Mouse (Mus musculus) stomach, embryonic 15.5 days (tissue): Measurements from ENCODE around the gene Rab11fip4. TPM values are rescaled to one million over a fixed set of nuclear protein-coding genes. Genes with fewer than 3 reads are reported as not detected.
A peak's percentile ranks its signal among the peaks of the same experiment; 100 is the strongest.

ENCODE experiments used
- ATAC-seq: fragments of 200-750 bp; cut with Nextera tagmentation; 2 replicates; pipeline ENCODE4 v1.8.0; 2017; ENCODE audit warnings: low read depth, moderate number of reproducible peaks, moderate TSS enrichment; ENCODE audit not compliant: insufficient read depth, low FRiP score
- H3K27ac ChIP-seq: fragments of 300-500 bp; sonication (generic); 2 replicates; pipeline ENCODE4 v1.5.1; 2015; ENCODE audit warnings: mild to moderate bottlenecking, inconsistent platforms
- H3K27me3 ChIP-seq: fragments of 300-500 bp; sonication (generic); replicated peaks from 2 replicates; pipeline ENCODE4 v1.6.1; 2015; ENCODE audit warnings: inconsistent platforms
- H3K36me3 ChIP-seq: fragments of 300-500 bp; sonication (generic); 2 replicates; pipeline ENCODE4 v1.6.1; 2015; ENCODE audit warnings: inconsistent platforms
- H3K4me1 ChIP-seq: fragments of 300-500 bp; sonication (generic); 2 replicates; pipeline ENCODE4 v1.6.1; 2015; ENCODE audit warnings: inconsistent platforms
- H3K4me2 ChIP-seq: fragments of 300-500 bp; sonication (generic); 2 replicates; pipeline ENCODE4 v1.6.1; 2015; ENCODE audit warnings: mild to moderate bottlenecking, inconsistent platforms
- H3K4me3 ChIP-seq: fragments of 300-500 bp; sonication (generic); replicated peaks from 2 replicates; pipeline ENCODE4 v1.5.1; 2015; ENCODE audit warnings: inconsistent platforms
- H3K9ac ChIP-seq: fragments of 300-500 bp; sonication (generic); 2 replicates; pipeline ENCODE4 v1.6.1; 2015; ENCODE audit warnings: inconsistent platforms
- H3K9me3 ChIP-seq: fragments of 300-500 bp; sonication (generic); 2 replicates; pipeline ENCODE4 v1.6.1; 2016; ENCODE audit warnings: inconsistent platforms
- WGBS: fragments of 180-500 bp; shearing (Covaris S2); methylation state at CpG from one replicate; pipeline ENCODE4 v1.1.7; 2015; 5-methylcytosine and 5-hydroxymethylcytosine counted together
- polyA plus RNA-seq: library from polyadenylated mRNA; unstranded; fragments of >200 nt; fragmentation: Nextera tagmentation; extraction: Ambion mirVana; gene quantifications from 2 replicates; pipeline ENCODE4 v1.2.1, GENCODE M21; 2015

Rab11fip4 gene
- 2.1 and 2.6 TPM in 2 replicates for polyA plus RNA-seq

DNA sequence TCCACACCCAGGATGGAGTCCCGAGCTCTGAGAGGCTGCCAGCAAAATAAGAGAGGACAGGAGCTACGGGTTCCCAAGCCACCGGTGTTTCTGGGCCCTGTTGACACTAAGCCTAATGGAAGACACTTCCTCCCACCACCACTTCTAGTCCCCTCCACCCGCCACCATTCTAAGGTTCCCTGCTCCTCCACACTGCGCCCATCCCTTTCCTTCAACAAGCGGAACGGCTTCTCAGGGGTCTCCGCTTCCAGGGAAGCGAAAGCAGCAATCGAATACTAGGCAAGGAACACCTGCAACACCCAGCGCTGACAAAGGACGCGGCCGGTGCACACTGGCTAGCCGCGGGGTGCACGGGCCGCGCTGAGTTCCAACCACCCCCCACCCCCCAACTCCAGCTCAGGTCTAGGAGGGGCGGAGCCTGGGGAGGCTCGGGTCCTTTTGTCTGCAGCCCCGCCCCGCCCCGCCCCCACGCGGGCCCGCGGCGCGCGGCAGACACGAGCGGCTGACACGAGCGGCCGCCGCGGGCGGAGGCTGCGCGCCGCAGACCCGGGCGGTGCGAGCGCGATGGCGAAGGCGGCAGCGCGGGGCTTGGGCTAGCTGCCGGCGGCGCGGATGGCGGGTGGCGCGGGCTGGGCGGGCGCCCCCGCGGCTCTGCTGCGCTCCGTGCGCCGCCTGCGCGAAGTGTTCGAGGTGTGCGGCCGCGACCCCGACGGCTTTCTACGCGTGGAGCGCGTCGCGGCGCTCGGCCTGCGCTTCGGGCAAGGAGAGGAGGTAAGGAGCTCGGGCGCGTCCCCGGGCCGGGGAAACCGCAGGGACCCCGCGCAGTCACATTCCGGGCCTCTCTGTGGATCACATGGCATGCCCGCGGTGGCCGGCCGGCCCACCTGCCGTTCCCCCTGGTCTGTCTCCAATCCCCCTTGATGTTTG lies at the start of gene Rab11fip4:
TSS of gene Rab11fip4 (plus strand) at position 549 of the 927 bp plus-strand sequence.
- Histone ChIP-seq H3K9me3 (no peaks in the 10 kb centered on the region), H3K4me2 (peak within 1 kb of the TSS; percentile 98), H3K9ac (peak within 1 kb of the TSS; percentile 7; the same call in 1 of the 2 replicates), H3K36me3 (no peaks in the 10 kb centered on the region), H3K27me3 (peaks cover 55% of the 10 kb centered on the region), H3K4me3 (peak within 1 kb of the TSS; percentile 53), H3K27ac (no peak within 1 kb of the TSS), H3K4me1 (peaks cover 6% of the 10 kb centered on the region)
- 1% methylated on average over 96 of the region's 98 CpGs for WGBS
- ATAC-seq = peak; percentile 40

DNA sequence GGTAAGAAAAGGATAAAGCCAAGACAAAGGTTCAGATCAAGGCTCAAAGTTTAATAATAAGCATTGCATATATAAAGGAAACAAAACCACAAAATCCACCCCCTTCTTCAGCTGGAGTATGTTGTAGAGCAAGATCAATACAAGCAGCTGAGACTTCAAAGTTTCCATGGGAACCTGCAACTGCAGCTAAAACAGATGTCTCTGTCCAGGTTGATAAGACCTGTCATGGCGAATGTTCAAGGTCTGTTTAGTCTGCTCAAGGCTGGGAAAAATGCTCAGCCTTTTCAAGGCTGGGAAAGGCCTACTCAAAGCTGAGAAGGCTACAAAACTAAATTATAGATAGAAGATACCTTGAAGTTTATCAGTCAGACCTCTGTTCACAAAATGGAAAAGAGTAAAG lies 38.4 kb upstream of the Rab11fip4 start:
- Histone ChIP-seq H3K36me3 (peaks cover 19% of the 10 kb centered on the region), H3K9ac (no peak overlapping the region), H3K4me1 (no peaks in the 10 kb centered on the region), H3K9me3 (no peaks in the 10 kb centered on the region), H3K4me3 (no peak overlapping the region), H3K4me2 (no peak overlapping the region), H3K27ac (no peak overlapping the region), H3K27me3 (no peaks in the 10 kb centered on the region)
- ATAC-seq = no peak
- WGBS = 64% methylated on average over 1 of the region's 1 CpGs

GRCm38 (mm10) chr11:79560536-79560935 lies 30.5 kb upstream of the Rab11fip4 start:
- Histone ChIP-seq H3K9ac (no peak overlapping the region), H3K4me3 (no peak overlapping the region), H3K9me3 (no peaks in the 10 kb centered on the region), H3K36me3 (peaks cover 25% of the 10 kb centered on the region), H3K4me1 (no peaks in the 10 kb centered on the region), H3K27me3 (no peaks in the 10 kb centered on the region), H3K4me2 (no peak overlapping the region), H3K27ac (no peak overlapping the region)
- 79% methylated on average over 4 of the region's 4 CpGs for WGBS
- no peak for ATAC-seq

DNA sequence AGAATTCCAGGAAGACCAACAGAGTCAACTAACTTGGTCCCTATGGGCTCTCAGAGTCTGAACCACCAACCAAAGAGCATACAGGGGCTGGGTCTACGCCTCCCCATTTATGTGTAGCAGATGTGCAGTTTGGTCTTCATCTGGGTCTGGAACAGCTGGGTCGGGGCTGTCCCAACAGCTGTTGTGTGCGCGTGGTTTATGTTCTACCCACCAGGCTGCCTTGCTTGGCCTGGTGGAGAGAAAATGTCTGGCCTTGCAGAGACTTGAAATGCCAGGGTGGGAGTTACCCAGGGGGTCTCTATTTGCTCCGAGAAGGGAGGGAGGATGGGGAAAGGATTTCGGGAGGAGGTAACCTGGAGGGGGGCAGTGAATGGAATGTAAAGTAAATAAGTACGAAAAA lies 27.5 kb upstream of the Rab11fip4 start:
- no peak overlapping the region for H3K4me3 ChIP-seq
- WGBS = 89% methylated on average over 7 of the region's 7 CpGs
- H3K9ac ChIP-seq = no peak overlapping the region
- no peak overlapping the region for H3K27ac ChIP-seq
- H3K4me2 ChIP-seq = no peak overlapping the region
- peaks cover 36% of the 10 kb centered on the region for H3K36me3 ChIP-seq
- no peak for ATAC-seq
- no peaks in the 10 kb centered on the region for H3K27me3 ChIP-seq
- H3K4me1 ChIP-seq = no peaks in the 10 kb centered on the region
- no peaks in the 10 kb centered on the region for H3K9me3 ChIP-seq

- H3K36me3 ChIP-seq = peaks cover 41% of the 10 kb centered on the region
- 72% methylated on average over 1 of the region's 1 CpGs for WGBS
- ATAC-seq = no peak
These were observed 24.1 kb upstream of the Rab11fip4 start for GRCm38 (mm10) chr11:79566947-79567346.

GRCm38 (mm10) chr11:79568197-79568911 lies 22.7 kb upstream of the Rab11fip4 start:
- Histone ChIP-seq H3K27me3 (no peaks in the 10 kb centered on the region), H3K4me2 (no peak overlapping the region), H3K4me1 (no peaks in the 10 kb centered on the region), H3K36me3 (peaks cover 44% of the 10 kb centered on the region), H3K9ac (no peak overlapping the region), H3K4me3 (no peak overlapping the region), H3K27ac (no peak overlapping the region), H3K9me3 (no peaks in the 10 kb centered on the region)
- 76% methylated on average over 11 of the region's 11 CpGs for WGBS
- ATAC-seq = no peak

More at GRCm38 (mm10) chr11:79566947-79567346, 24.1 kb upstream of the Rab11fip4 start:
- Histone ChIP-seq H3K27me3 (no peaks in the 10 kb centered on the region), H3K9ac (no peak overlapping the region), H3K4me1 (no peaks in the 10 kb centered on the region), H3K4me2 (no peak overlapping the region), H3K27ac (no peak overlapping the region), H3K9me3 (no peaks in the 10 kb centered on the region), H3K4me3 (no peak overlapping the region)

- no peak for ATAC-seq
- Histone ChIP-seq H3K4me3 (no peak overlapping the region), H3K27me3 (no peaks in the 10 kb centered on the region), H3K36me3 (peaks cover 39% of the 10 kb centered on the region), H3K27ac (no peak overlapping the region), H3K4me1 (no peaks in the 10 kb centered on the region), H3K9me3 (no peaks in the 10 kb centered on the region), H3K9ac (no peak overlapping the region), H3K4me2 (no peak overlapping the region)
- WGBS = 93% methylated on average over 2 of the region's 2 CpGs
These were observed 20.7 kb upstream of the Rab11fip4 start for GRCm38 (mm10) chr11:79570319-79570718.

- no peaks in the 10 kb centered on the region for H3K4me1 ChIP-seq
- H3K36me3 ChIP-seq = peaks cover 15% of the 10 kb centered on the region; the same call in 1 of the 2 replicates
- H3K4me3 ChIP-seq = no peak overlapping the region
- no peak for ATAC-seq
- WGBS = 88% methylated on average over 3 of the region's 3 CpGs
- no peak overlapping the region for H3K4me2 ChIP-seq
- H3K27me3 ChIP-seq = no peaks in the 10 kb centered on the region
- H3K9ac ChIP-seq = no peak overlapping the region
- H3K27ac ChIP-seq = no peak overlapping the region
- H3K9me3 ChIP-seq = no peaks in the 10 kb centered on the region
These were observed 17.2 kb upstream of the Rab11fip4 start for GRCm38 (mm10) chr11:79573836-79574235.

DNA sequence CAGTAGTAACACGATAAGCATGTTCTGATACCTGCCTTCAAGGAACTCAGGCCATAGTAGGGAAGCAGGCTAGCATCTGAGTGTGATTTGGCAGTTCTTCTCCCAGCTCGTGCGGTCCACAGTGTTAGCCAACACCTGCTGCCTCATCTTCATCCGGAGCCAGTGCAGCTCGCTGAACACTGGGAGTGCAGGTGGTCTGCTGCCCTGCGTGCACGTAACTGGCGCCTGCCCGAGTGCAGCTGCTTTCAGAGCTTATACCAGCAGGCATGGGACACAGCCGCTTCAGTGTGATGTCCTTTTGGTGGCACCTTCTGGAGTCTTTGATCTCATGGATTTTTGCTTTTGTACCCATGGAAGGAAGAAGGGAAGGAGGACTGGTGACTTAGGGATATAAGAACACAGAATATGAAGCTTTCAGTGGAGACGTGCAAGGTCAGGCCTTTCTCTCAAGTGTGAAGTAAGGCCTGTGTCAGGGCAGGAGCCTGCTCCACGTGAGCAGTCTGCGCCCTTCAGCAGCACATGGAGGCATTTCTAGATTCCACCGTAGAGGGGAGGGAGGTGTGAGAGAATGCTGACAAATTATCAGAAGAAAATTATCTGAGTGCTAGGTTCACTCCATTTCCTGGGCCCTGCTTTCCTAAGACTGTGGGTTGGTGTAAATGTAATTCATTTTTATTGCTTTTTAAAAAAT lies 15.5 kb upstream of the Rab11fip4 start:
- peaks cover 12% of the 10 kb centered on the region; the same call in 1 of the 2 replicates for H3K36me3 ChIP-seq
- 87% methylated on average over 14 of the region's 14 CpGs for WGBS

DNA sequence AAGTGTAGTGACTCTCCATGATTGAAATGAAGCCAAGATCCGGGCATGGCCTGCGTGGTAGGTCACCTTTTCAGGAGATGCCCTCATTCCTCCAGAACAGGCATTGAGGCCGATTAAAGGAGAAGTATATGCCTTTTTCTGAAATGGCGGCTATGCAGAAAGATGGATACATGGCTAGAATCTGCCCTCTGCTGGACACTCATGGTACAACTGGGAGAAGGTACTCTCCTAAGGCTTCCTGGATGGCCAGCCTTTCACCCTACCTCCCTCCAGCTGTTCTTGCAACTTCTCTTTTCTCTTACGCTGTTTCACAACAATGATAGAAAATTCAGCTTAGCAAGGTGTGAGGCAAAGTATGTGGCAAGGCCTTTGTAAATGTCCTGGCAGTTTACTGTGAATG lies 13.3 kb upstream of the Rab11fip4 start:
- no peaks in the 10 kb centered on the region for H3K9me3 ChIP-seq
- WGBS = 42% methylated on average over 5 of the region's 5 CpGs
- no peaks in the 10 kb centered on the region for H3K4me1 ChIP-seq
- ATAC-seq = no peak
- no peak overlapping the region for H3K9ac ChIP-seq
- no peak overlapping the region for H3K4me3 ChIP-seq
- no peaks in the 10 kb centered on the region for H3K36me3 ChIP-seq
- H3K27me3 ChIP-seq = no peaks in the 10 kb centered on the region
- H3K4me2 ChIP-seq = no peak overlapping the region
- H3K27ac ChIP-seq = no peak overlapping the region

More for the DNA sequence above, 15.5 kb upstream of the Rab11fip4 start:
- no peaks in the 10 kb centered on the region for H3K4me1 ChIP-seq
- H3K4me3 ChIP-seq = no peak overlapping the region
- H3K9ac ChIP-seq = no peak overlapping the region
- no peaks in the 10 kb centered on the region for H3K27me3 ChIP-seq
- ATAC-seq = no peak
- no peak overlapping the region for H3K27ac ChIP-seq
- no peaks in the 10 kb centered on the region for H3K9me3 ChIP-seq
- H3K4me2 ChIP-seq = no peak overlapping the region

DNA sequence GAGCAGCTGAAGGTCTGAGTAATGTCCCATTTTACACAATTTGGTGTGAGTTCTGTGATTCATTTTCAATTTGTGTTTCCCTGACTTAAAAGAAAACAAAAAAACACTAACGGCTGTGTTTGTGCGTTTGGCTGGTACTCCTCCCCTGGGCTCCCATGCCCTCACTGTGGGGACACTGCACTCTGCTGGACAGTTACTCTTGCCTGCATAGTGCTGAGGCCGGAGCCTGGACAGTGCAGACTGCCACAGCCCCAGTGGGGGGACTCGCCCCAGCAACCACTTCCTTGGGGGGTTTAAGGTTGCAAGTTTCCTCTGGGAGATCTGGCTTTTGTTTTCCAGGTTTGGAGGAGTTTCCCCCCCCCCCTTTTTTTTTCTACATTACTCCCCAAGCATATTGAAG lies 10.4 kb upstream of the Rab11fip4 start:
- H3K27me3 ChIP-seq = no peaks in the 10 kb centered on the region
- H3K9ac ChIP-seq = no peak overlapping the region
- H3K36me3 ChIP-seq = no peaks in the 10 kb centered on the region
- no peak overlapping the region for H3K4me2 ChIP-seq
- no peak overlapping the region for H3K27ac ChIP-seq
- 54% methylated on average over 4 of the region's 4 CpGs for WGBS
- H3K9me3 ChIP-seq = no peaks in the 10 kb centered on the region
- no peak overlapping the region for H3K4me3 ChIP-seq
- H3K4me1 ChIP-seq = no peaks in the 10 kb centered on the region
- ATAC-seq = no peak
